Mouse (Mus musculus) frontal cortex, adult 2 months (tissue): ENCODE measurements around the gene Nap1l3. TPM values are rescaled to one million over a fixed set of nuclear protein-coding genes. Genes with fewer than 3 reads are reported as not detected.

Source experiments
- DNase-seq, 2 experiments: peaks; one replicate each; pipeline ENCODE4 v3.0.0; 2022; ENCODE audit warnings: low spot score in 1 of 2; ENCODE audit errors: extremely low spot score in 1 of 2
- polyA plus RNA-seq: library from polyadenylated mRNA; depleted of rRNA; stranded (reverse); fragments of >200 nt; gene quantifications from 2 replicates; pipeline ENCODE4 v1.2.3, GENCODE M21; 2012; rRNA removed

The Nap1l3 gene
- polyA plus RNA-seq: 22.2 and 26.7 TPM in 2 replicates

DNA sequence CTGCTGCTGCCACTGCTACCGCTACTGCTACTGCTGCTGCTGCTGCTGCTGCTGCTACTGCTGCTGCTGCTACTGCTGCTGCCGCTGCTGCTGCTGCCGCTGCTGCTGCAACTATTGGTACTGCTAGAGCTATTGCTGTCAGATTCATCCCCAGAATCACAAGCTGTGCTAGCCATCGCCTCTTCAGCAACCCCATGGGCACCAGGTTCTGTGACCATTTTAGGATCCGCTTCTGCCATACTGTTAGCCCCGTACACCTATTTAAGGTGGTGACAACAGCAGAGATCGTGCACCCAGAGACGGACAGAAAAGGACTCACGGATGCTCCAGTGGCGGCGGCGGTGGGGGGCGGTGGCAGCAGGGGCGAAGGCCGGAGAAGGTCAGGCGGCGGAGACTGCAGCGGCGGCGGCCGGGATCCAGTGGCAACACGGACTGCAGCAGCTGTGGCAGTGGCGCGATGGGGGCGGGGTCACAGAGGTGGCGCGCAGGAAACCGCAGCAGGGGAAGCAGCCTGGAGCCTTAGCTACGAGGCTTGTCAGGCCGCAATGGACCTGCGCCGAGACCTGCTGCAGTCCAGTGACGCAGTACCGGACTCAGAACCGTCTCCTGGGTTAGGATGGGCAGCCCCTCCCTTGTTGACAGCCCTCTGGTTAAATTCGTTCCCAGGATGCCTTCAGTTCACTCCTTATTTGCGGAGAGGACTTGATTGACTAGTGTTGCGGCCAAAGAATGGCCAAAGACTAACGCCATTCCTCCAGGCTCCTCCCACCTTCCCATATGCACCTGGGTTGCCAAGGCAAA, at the start of gene Nap1l3:
Gene Nap1l3 (minus strand): TSS at position 621 of the 801 bp plus-strand sequence.
- peak; percentile 80 to 83 for DNase-seq

DNA sequence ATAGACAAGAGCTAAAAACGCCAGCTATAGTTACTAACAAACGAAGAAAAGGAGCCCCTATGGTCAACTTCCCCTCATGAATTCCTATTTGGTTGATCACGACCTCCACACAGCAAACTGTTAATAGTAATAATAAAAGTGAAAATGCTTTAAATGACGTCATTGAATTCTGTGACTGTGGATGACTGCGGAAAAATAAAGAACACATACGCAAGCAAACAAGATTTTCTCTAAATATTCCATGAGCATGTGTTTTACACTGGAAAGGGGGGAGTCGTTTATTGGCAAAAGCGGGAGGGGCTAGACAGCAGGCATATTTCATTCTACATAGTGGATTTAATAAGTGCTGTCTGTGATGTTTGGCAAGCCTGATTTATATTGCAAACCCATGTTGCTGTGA, 451 bp upstream of the Nap1l3 start:
- no peak for DNase-seq
